Comparison of ENCODE assay signal across 8 mouse cellular contexts in the genomic region with DNA sequence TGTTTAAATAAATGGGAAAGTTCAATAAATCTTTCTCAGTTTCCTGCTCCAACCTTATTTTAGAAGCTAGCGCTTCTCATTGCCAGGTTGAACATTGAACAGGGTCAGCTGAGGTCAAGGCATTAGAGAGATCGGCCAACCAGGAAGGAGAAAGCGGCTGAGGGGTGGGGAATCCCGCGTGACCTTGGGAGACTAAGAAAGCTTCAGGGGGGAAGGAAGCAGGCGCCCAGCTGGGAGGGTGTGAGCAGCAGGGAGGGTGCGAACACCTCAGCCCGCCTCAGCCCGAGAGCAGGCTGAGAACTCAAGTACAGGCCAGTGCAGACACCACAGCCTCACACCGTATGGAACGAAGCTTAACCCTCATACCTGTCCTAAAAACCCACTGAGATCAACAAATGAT. TPM values are rescaled to one million over a fixed set of nuclear protein-coding genes. Genes with fewer than 3 reads are reported as not detected.
DNase-seq lines count a peak whose midpoint lies in the region; ATAC-seq and TF ChIP-seq lines count a peak whose summit lies in the region.

No protein-coding gene starts in this region.

- no peaks in the 10 kb centered on the region for H3K27me3 ChIP-seq in lung, embryonic 14.5 days (ENCODE audit: insufficient read depth, low read length)
- no peaks in the 10 kb centered on the region for H3K27me3 ChIP-seq in hindbrain, embryonic 14.5 days (ENCODE audit: control insufficient read depth, insufficient read depth, low read length)
- H3K27me3 ChIP-seq in neural tube, embryonic 15.5 days (replicated peaks): no peaks in the 10 kb centered on the region

- H3K36me3 ChIP-seq in lung, embryonic 14.5 days (ENCODE audit: insufficient read depth): peaks cover 16% of the 10 kb centered on the region
- peaks cover 13% of the 10 kb centered on the region for H3K36me3 ChIP-seq in hindbrain, embryonic 14.5 days (replicated peaks; ENCODE audit: control insufficient read depth, insufficient read depth)
- H3K36me3 ChIP-seq in neural tube, embryonic 15.5 days: peaks cover 3% of the 10 kb centered on the region; the same call in 1 of the 2 replicates

- no peak overlapping the region for H3K4me3 ChIP-seq in lung, adult 2 months (replicated peaks; ENCODE audit: extremely low read depth, low read depth, low read length)
- H3K4me3 ChIP-seq in lung, embryonic 14.5 days (ENCODE audit: low read depth, low read length): no peak overlapping the region
- H3K4me3 ChIP-seq in hindbrain, embryonic 14.5 days (replicated peaks; ENCODE audit: low read length): no peak overlapping the region
- H3K4me3 ChIP-seq in neural tube, embryonic 15.5 days (replicated peaks): no peak overlapping the region

- H3K4me2 ChIP-seq in lung, embryonic 14.5 days: no peak overlapping the region
- H3K4me2 ChIP-seq in hindbrain, embryonic 14.5 days (replicated peaks): no peak overlapping the region
- no peak overlapping the region for H3K4me2 ChIP-seq in neural tube, embryonic 15.5 days

- H3K9me3 ChIP-seq in lung, embryonic 14.5 days (ENCODE audit: low read depth, low read length): no peaks in the 10 kb centered on the region
- H3K9me3 ChIP-seq in hindbrain, embryonic 14.5 days (ENCODE audit: control insufficient read depth, low read length): no peaks in the 10 kb centered on the region
- H3K9me3 ChIP-seq in neural tube, embryonic 15.5 days (replicated peaks): no peaks in the 10 kb centered on the region

- no peak for TF ChIP-seq POLR2A in lung, adult 2 months (IDR thresholded peaks at IDR 0.05; ENCODE audit: borderline replicate concordance, extremely low read depth, low read depth, low read length)

- no peak overlapping the region for H3K27ac ChIP-seq in lung, embryonic 14.5 days (ENCODE audit: low read depth)
- no peak overlapping the region for H3K27ac ChIP-seq in hindbrain, embryonic 14.5 days
- no peak overlapping the region for H3K27ac ChIP-seq in neural tube, embryonic 15.5 days (replicated peaks)

- WGBS in lung, adult 2 months: 11% methylated on average over 11 of the region's 11 CpGs
- 23% methylated on average over 11 of the region's 11 CpGs for WGBS in lung, embryonic 14.5 days
- WGBS in hindbrain, embryonic 14.5 days: 58% methylated on average over 11 of the region's 11 CpGs
- WGBS in neural tube, embryonic 15.5 days: 49% methylated on average over 11 of the region's 11 CpGs

- DNase-seq in lung, adult 18-20 months: peak; percentile 52 to 69
- DNase-seq in lung, adult 2 months: no peak
- DNase-seq in heart, postnatal 4 days: peak; percentile 45
- peak; percentile 19 for DNase-seq in lung, embryonic 14.5 days
- peak; percentile 73 for DNase-seq in testis, postnatal 14 days (ENCODE audit: low spot score)
- DNase-seq in hindbrain, embryonic 14.5 days (ENCODE audit: low spot score): no peak

- no peak overlapping the region for H3K9ac ChIP-seq in lung, embryonic 14.5 days
- H3K9ac ChIP-seq in hindbrain, embryonic 14.5 days: no peak overlapping the region
- H3K9ac ChIP-seq in neural tube, embryonic 15.5 days (replicated peaks): no peak overlapping the region

- no peak for TF ChIP-seq CTCF in lung, adult 2 months (IDR thresholded peaks at IDR 0.05; ENCODE audit: insufficient read depth, low read length)
- TF ChIP-seq CTCF in lung, embryonic 14.5 days (IDR thresholded peaks at IDR 0.05; ENCODE audit: low read depth): no peak

- H3K4me1 ChIP-seq in lung, adult 2 months (ENCODE audit: control insufficient read depth, insufficient read depth, low read length): peaks cover 16% of the 10 kb centered on the region
- peaks cover 3% of the 10 kb centered on the region; the same call in 1 of the 2 replicates for H3K4me1 ChIP-seq in lung, embryonic 14.5 days (ENCODE audit: insufficient read depth)
- peaks cover 2% of the 10 kb centered on the region; the same call in 1 of the 2 replicates for H3K4me1 ChIP-seq in hindbrain, embryonic 14.5 days (replicated peaks; ENCODE audit: control insufficient read depth, insufficient read depth, low read length)
- peaks cover 28% of the 10 kb centered on the region for H3K4me1 ChIP-seq in neural tube, embryonic 15.5 days

- 0 out of 2 replicates have a peak, but pooled peaks have one; percentile 59 for ATAC-seq in lung, embryonic 14.5 days (ENCODE audit: insufficient read depth)
- no peak for ATAC-seq in activated CD4-positive, CD25-positive, alpha-beta regulatory T cell, adult 4 months
- ATAC-seq in hindbrain, embryonic 14.5 days (ENCODE audit: low FRiP score): no peak
- ATAC-seq in neural tube, embryonic 15.5 days (ENCODE audit: low FRiP score): no peak

RNA-seq across cellular contexts. Expression of a gene that starts 22.8 kb away (rescaled TPM):
- polyA plus RNA-seq in lung, adult 2 months (2012; rRNA removed): 9.8 and 14.9 TPM in 2 replicates
- 10 to 100 TPM; 18.5 to 20.5 TPM for total RNA-seq in heart, postnatal 4 days (2021)
- 11.6 and 13.7 TPM in 2 replicates for polyA plus RNA-seq in lung, embryonic 14.5 days (2014; fragmentation: Nextera tagmentation; extraction: Ambion mirVana)
- polyA plus RNA-seq in activated CD4-positive, CD25-positive, alpha-beta regulatory T cell, adult 4 months (2017; shearing (Covaris generic)): 1 to 10 TPM; 4.6 to 4.8 TPM
- 12.1 and 13.8 TPM in 2 replicates for polyA plus RNA-seq in hindbrain, embryonic 14.5 days (2014; fragmentation: Nextera tagmentation; extraction: Ambion mirVana)
- 14.4 and 16.8 TPM in 2 replicates for polyA plus RNA-seq in neural tube, embryonic 15.5 days (2015; fragmentation: Nextera tagmentation; extraction: Ambion mirVana)

Comparison
In these comparisons a context has a peak if more than half of its experiments do, and no peak if none do; other contexts are left out.
1. DNase-seq: peak in lung, adult 18-20 months (2 of 2), heart, postnatal 4 days (single experiment), lung, embryonic 14.5 days (single experiment) and testis, postnatal 14 days (single experiment); none in lung, adult 2 months (single experiment) and hindbrain, embryonic 14.5 days (single experiment).